ENCODE assay signal across 8 mouse cellular contexts in the genomic region with DNA sequence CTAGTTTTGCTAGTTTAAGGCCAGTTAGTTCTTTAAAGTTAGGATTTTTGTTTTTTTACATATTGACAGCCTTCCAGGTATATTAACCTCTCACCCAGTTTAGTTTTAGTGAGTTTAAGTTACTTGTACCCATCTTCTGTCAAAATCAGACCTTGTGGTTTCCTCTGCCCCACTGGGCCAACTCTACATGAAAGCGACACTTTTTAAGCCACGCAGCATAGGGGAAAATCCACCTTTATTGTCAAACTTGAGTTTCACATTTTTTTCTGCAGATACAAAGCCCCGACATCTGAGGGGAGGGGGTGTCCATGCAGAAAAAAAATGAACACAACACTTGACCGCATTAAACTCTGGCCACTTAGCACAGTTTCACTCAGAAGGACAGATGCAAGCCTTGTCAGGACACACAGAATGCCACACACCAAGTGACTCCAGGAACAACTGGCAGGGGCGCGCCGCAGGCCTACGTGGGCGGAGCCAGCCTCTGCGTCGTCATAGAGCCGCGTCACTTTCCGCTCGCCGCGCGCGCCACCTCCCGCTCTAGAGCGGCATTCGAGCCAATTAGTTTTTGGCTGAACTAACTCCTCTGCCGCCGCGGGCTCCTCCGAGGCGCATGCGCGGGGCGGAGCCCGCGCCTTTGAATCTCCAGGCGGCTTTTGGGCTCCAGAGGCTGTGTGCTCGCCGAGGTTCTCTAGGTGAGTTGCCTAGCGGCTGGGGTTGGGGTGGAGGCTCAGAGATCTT. TPM values are rescaled to one million over a fixed set of nuclear protein-coding genes. Genes with fewer than 3 reads are reported as not detected.
DNase-seq lines count a peak whose midpoint lies in the region; ATAC-seq and TF ChIP-seq lines count a peak whose summit lies in the region.

A gene (plus strand): TSS at position 551 of the 741 bp plus-strand sequence.

- TF ChIP-seq CTCF in liver, adult 2 months (IDR thresholded peaks at IDR 0.05; ENCODE audit: low read depth, low read length), result no peak

- no peaks in the 10 kb centered on the region for H3K4me1 ChIP-seq in heart, embryonic 11.5 days (ENCODE audit: control insufficient read depth, insufficient read depth, low read length)
- H3K4me1 ChIP-seq in kidney, embryonic 16.5 days (ENCODE audit: insufficient read depth, low read length), result peaks cover 3% of the 10 kb centered on the region; the same call in 1 of the 2 replicates
- peaks cover 3% of the 10 kb centered on the region; the same call in 1 of the 2 replicates for H3K4me1 ChIP-seq in liver, adult 2 months (ENCODE audit: control insufficient read depth, insufficient read depth, low read length)

- H3ac ChIP-seq in myocyte (ENCODE audit: control insufficient read depth, insufficient read length), result no peak within 1 kb of the TSS

- no peak within 1 kb of the TSS for H3K27ac ChIP-seq in heart, embryonic 11.5 days (ENCODE audit: low read depth, low read length)
- 0 out of 2 replicates have a peak within 1 kb of the TSS, but pooled peaks have one; percentile 24 for H3K27ac ChIP-seq in kidney, embryonic 16.5 days (ENCODE audit: low read length)
- H3K27ac ChIP-seq in liver, adult 2 months (replicated peaks; ENCODE audit: insufficient read depth, low read depth, low read length), result peak within 1 kb of the TSS; percentile 93

- H3K9ac ChIP-seq in heart, embryonic 11.5 days (ENCODE audit: low read depth, low read length), result peak within 1 kb of the TSS; percentile 71
- peak within 1 kb of the TSS; percentile 58 for H3K9ac ChIP-seq in kidney, embryonic 16.5 days (replicated peaks; ENCODE audit: low read length)
- peak within 1 kb of the TSS; percentile 78 for H3K9ac ChIP-seq in liver, adult 2 months (ENCODE audit: low read depth, low read length)

- H3K4me2 ChIP-seq in heart, embryonic 11.5 days, result peak within 1 kb of the TSS; percentile 58
- H3K4me2 ChIP-seq in kidney, embryonic 16.5 days (replicated peaks; ENCODE audit: low read depth, low read length), result peak within 1 kb of the TSS; percentile 55
- H3K4me2 ChIP-seq in myocyte (ENCODE audit: low read depth), result peak within 1 kb of the TSS; percentile 80

- H3K36me3 ChIP-seq in heart, embryonic 11.5 days (ENCODE audit: control insufficient read depth, insufficient read depth, low read length), result no peaks in the 10 kb centered on the region
- H3K36me3 ChIP-seq in kidney, embryonic 16.5 days (ENCODE audit: insufficient read depth, low read length), result no peaks in the 10 kb centered on the region
- no peaks in the 10 kb centered on the region for H3K36me3 ChIP-seq in liver, adult 2 months (ENCODE audit: control insufficient read depth, insufficient read depth, low read length)
- peaks cover 3% of the 10 kb centered on the region for H3K36me3 ChIP-seq in myocyte (ENCODE audit: control insufficient read depth, insufficient read depth)
- no peaks in the 10 kb centered on the region for H3K36me3 ChIP-seq in splenic B cell, adult 2 months (ENCODE audit: control insufficient read depth, insufficient read depth, low read length, poor library complexity, severe bottlenecking)

- 25% methylated on average over 36 of the region's 36 CpGs for whole genome bisulfite sequencing in heart, embryonic 11.5 days (ENCODE audit: insufficient replicate concordance)
- 23% methylated on average over 36 of the region's 36 CpGs for WGBS in kidney, embryonic 16.5 days
- WGBS in liver, adult 2 months, result 1% methylated on average over 28 of the region's 36 CpGs

- peak; percentile 62 for TF ChIP-seq POLR2A in liver, adult 2 months (IDR thresholded peaks at IDR 0.05; ENCODE audit: extremely low read depth, insufficient read depth, low read length)
- peak; percentile 67 for TF ChIP-seq POLR2A in myocyte (IDR thresholded peaks at IDR 0.05; ENCODE audit: insufficient read length, low read depth)

- H3K79me2 ChIP-seq in liver, adult 2 months (ENCODE audit: control insufficient read depth, insufficient read depth, low read length), result no peaks in the 10 kb centered on the region
- no peaks in the 10 kb centered on the region for H3K79me2 ChIP-seq in myocyte (ENCODE audit: control insufficient read depth, insufficient read depth)

- H3K9me3 ChIP-seq in heart, embryonic 11.5 days (replicated peaks; ENCODE audit: control insufficient read depth, low read length), result no peaks in the 10 kb centered on the region
- no peaks in the 10 kb centered on the region for H3K9me3 ChIP-seq in kidney, embryonic 16.5 days (ENCODE audit: low read length)

- H3K4me3 ChIP-seq in heart, embryonic 11.5 days (ENCODE audit: low read depth, low read length), result peak within 1 kb of the TSS; percentile 38
- H3K4me3 ChIP-seq in kidney, embryonic 16.5 days (ENCODE audit: low read length), result peak within 1 kb of the TSS; percentile 54
- H3K4me3 ChIP-seq in liver, adult 2 months (ENCODE audit: insufficient read depth, low read depth, low read length), result peak within 1 kb of the TSS; percentile 43
- peak within 1 kb of the TSS; percentile 33 for H3K4me3 ChIP-seq in myocyte

- peak; percentile 88 to 90 for DNase-seq in B cell, adult 2 months
- peak; percentile 93 for DNase-seq in brain, adult 2 months (ENCODE audit: low read depth, low spot score)
- DNase-seq in liver, adult 2 months (ENCODE audit: extremely low read depth, low read depth, low spot score), result peak; percentile 70
- DNase-seq in splenic B cell, adult 2 months (ENCODE audit: low read depth, low spot score), result peak; percentile 91

- peak; percentile 99 for ATAC-seq in erythroblast, adult 5-6 weeks (replicated peaks; ENCODE audit: low FRiP score, poor library complexity, severe bottlenecking)
- peak; percentile 94 for ATAC-seq in heart, embryonic 11.5 days (replicated peaks; ENCODE audit: insufficient number of reproducible peaks, low FRiP score, low TSS enrichment)
- peak; percentile 96 for ATAC-seq in kidney, embryonic 16.5 days (ENCODE audit: low FRiP score, low TSS enrichment)

- H3K27me3 ChIP-seq in heart, embryonic 11.5 days (ENCODE audit: control insufficient read depth, insufficient read depth, low read length), result no peaks in the 10 kb centered on the region
- H3K27me3 ChIP-seq in kidney, embryonic 16.5 days (ENCODE audit: insufficient read depth, low read length), result no peaks in the 10 kb centered on the region; the same call in 1 of the 2 replicates
- H3K27me3 ChIP-seq in liver, adult 2 months (ENCODE audit: control insufficient read depth, insufficient read depth, low read length), result no peaks in the 10 kb centered on the region
- no peaks in the 10 kb centered on the region for H3K27me3 ChIP-seq in myocyte (ENCODE audit: control insufficient read depth, insufficient read depth, insufficient read length)
- H3K27me3 ChIP-seq in splenic B cell, adult 2 months (ENCODE audit: control insufficient read depth, insufficient read depth, low read length, poor library complexity, severe bottlenecking), result no peaks in the 10 kb centered on the region

TF ChIP-seq in myocyte, 11 proteins besides CTCF, POLR2A, EP300 and RAD21:
- TF ChIP-seq POLR2AphosphoS2 (IDR thresholded peaks at IDR 0.05; ENCODE audit: insufficient read length, low read depth), result peak; percentile 79
- peak in 1 of 3 experiments; percentile 67 for TF ChIP-seq MYOG (IDR thresholded peaks at IDR 0.05; ENCODE audit: control insufficient read depth in 1 of 3, insufficient read depth in 1 of 3, insufficient read length in 2 of 3, low read depth in 2 of 3)
- TF ChIP-seq MYOD1 (IDR thresholded peaks at IDR 0.05; ENCODE audit: control insufficient read depth in 1 of 3, insufficient read length in 2 of 3, low read depth in 2 of 3), result peak in 1 of 3 experiments; percentile 12
- TF ChIP-seq E2F4 (IDR thresholded peaks at IDR 0.05; ENCODE audit: insufficient read depth), result peak; percentile 83
- no peak for TF ChIP-seq CEBPB (IDR thresholded peaks at IDR 0.05; ENCODE audit: insufficient read depth, poor library complexity, severe bottlenecking)

RNA-seq across cellular contexts. Expression of the gene that starts here (rescaled TPM):
- 15.6 and 15.9 TPM in 2 replicates for total RNA-seq in erythroblast, adult 5-6 weeks (2015; ENCODE audit: low replicate concordance)
- total RNA-seq in erythroblast, adult 5-6 weeks (2017; ENCODE audit: low replicate concordance), result 12.8 and 15.8 TPM in 2 replicates
- polyA plus RNA-seq in heart, embryonic 11.5 days (2014; fragmentation: Nextera tagmentation; extraction: Ambion mirVana), result 28.6 and 28.7 TPM in 2 replicates
- polyA plus RNA-seq in kidney, embryonic 16.5 days (2015; fragmentation: Nextera tagmentation; extraction: Ambion mirVana), result 24.4 and 30.9 TPM in 2 replicates
- 0.18 and 0.47 TPM in 2 replicates for total RNA-seq in liver, adult 2 months (2014; rRNA removed)
- polyA plus RNA-seq in liver, adult 2 months (2012; rRNA removed), result not detected in 2 replicates
- polyA plus RNA-seq in myocyte (2012; fragmentation: generic; extraction: Trizol), result 3.5 TPM

Comparison
In these comparisons a context has a peak if more than half of its experiments do, and no peak if none do; other contexts are left out.
1. Peak in DNase-seq, H3K4me3 ChIP-seq, H3K27ac ChIP-seq and H3K9ac ChIP-seq in liver, adult 2 months; RNA of the gene not detected or under 1 TPM.